Mouse (Mus musculus) thymus, adult 2 months (tissue): ENCODE results near the gene Tmem26. TPM values are rescaled to one million over a fixed set of nuclear protein-coding genes. Genes with fewer than 3 reads are reported as not detected.

Source experiments
- DNase-seq: peaks from one replicate; pipeline ENCODE4 v3.0.0; 2021
- H3K27ac ChIP-seq: fragments of 200-500 bp; 2 replicates; pipeline ENCODE4 v1.5.1; 2012; ENCODE audit warnings: low read length, control low read depth; ENCODE audit not compliant: control insufficient read depth, insufficient read depth
- H3K27me3 ChIP-seq: fragments of 200-500 bp; 2 replicates; pipeline ENCODE4 v1.6.1; 2012; ENCODE audit warnings: mild to moderate bottlenecking, low read length, moderate library complexity, mixed read lengths; ENCODE audit not compliant: control insufficient read depth, insufficient read depth
- H3K36me3 ChIP-seq: fragments of 200-500 bp; 2 replicates; pipeline ENCODE4 v1.6.1; 2012; ENCODE audit warnings: mild to moderate bottlenecking, low read length, moderate library complexity; ENCODE audit not compliant: control insufficient read depth, insufficient read depth
- H3K4me1 ChIP-seq: fragments of 200-500 bp; replicated peaks from 2 replicates; pipeline ENCODE4 v1.6.1; 2012; ENCODE audit warnings: low read length; ENCODE audit not compliant: control insufficient read depth, insufficient read depth
- H3K4me3 ChIP-seq: fragments of 200-500 bp; 2 replicates; pipeline ENCODE4 v1.5.1; 2012; ENCODE audit warnings: mild to moderate bottlenecking, low read length, control low read depth, moderate library complexity; ENCODE audit not compliant: control insufficient read depth, insufficient read depth
- CTCF ChIP-seq: fragments of 200-500 bp; IDR thresholded peaks from 2 replicates; pipeline ENCODE4 v1.5.1; 2012; ENCODE audit warnings: mild to moderate bottlenecking, control low read depth, low read length, moderate library complexity, borderline replicate concordance; ENCODE audit not compliant: control insufficient read depth, poor library complexity, insufficient read depth; ENCODE audit errors: extremely low read depth
- POLR2A ChIP-seq: fragments of 200-500 bp; IDR thresholded peaks from 2 replicates; pipeline ENCODE4 v1.6.1; 2012; ENCODE audit warnings: mild to moderate bottlenecking, low read length, control low read depth, moderate library complexity; ENCODE audit not compliant: control insufficient read depth, poor library complexity, insufficient read depth; ENCODE audit errors: extremely low read depth
- WGBS: fragments of 180-500 bp; shearing (Covaris S2); methylation state at CpG from one replicate; pipeline ENCODE4 v1.1.7; 2018; 5-methylcytosine and 5-hydroxymethylcytosine counted together
- polyA plus RNA-seq: library from polyadenylated mRNA; depleted of rRNA; stranded (reverse); fragments of >200 nt; gene quantifications from 2 replicates; pipeline ENCODE4 v1.2.3, GENCODE M21; 2012

Gene Tmem26
- polyA plus RNA-seq, 1 experiment, result 4.4 TPM

DNA sequence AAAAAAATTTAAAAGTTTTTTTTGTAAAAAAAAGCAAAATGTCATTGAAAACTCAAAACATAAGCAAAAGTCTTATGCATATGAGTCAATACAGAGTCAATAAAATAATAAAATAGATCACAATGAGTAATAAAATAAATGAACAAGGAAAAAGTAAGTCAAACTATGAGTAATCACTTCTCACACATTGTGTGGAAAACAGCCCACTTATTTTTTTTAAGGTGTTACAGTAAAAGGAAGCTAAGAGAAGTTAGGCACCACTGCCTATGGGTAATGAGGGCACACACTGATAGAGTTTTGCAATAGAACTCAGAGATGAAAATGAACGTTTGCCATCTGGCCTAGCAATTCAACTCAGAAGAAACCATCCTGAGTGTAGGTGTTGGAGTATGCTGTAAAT lies 61.0 kb downstream of the Tmem26 start:
- Histone ChIP-seq H3K4me1 (no peaks in the 10 kb centered on the region), H3K27me3 (no peaks in the 10 kb centered on the region), H3K36me3 (no peaks in the 10 kb centered on the region), H3K27ac (no peak overlapping the region), H3K4me3 (no peak overlapping the region)
- 86% methylated on average over 1 of the region's 1 CpGs for WGBS
- no peak for TF ChIP-seq POLR2A
- no peak for TF ChIP-seq CTCF
- no peak for DNase-seq

DNA sequence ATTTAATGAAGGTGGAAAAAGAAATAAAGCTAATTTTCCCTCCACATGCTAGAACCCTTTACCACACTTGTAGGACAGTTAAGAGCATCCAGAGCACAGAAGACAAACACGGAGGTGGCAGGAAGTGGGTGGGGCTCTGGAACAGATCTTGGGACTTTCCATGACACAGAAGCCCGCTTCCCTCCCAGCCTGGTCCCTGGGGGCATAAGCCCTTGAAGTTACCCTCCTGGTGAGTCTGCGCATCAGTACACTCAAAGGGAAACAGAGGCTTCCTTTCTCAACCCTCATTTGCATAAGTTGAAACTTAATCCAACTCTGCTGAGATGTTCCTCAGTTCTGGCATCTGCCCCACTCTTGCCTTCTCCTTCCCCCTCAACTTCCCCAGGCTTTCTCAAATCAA lies 72.0 kb downstream of the Tmem26 start:
- no peak for TF ChIP-seq CTCF
- no peak for TF ChIP-seq POLR2A
- Histone ChIP-seq H3K27ac (no peak overlapping the region), H3K4me3 (no peak overlapping the region), H3K4me1 (no peaks in the 10 kb centered on the region; the same call in 1 of the 2 replicates), H3K36me3 (no peaks in the 10 kb centered on the region), H3K27me3 (no peaks in the 10 kb centered on the region)
- no peak for DNase-seq
- 24% methylated on average over 3 of the region's 3 CpGs for WGBS

DNA sequence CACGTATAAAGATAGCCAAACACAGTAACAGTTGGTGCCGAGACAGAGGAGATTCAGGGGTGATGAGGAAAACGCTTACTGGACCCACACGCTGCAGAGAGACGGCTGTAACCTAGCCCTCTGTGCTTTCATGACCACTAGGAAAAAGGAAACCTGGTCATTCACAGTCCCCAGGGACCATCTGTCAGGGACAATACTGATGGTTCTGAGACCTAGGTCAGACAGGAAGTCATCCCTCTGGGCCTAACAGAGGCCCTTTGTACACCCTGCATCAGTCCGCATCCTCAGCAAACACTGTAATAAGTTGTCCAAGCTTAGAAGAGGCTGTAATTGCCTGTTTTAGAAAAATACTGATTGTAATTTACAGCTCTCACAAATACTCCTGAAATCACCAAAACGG lies 76.4 kb downstream of the Tmem26 start:
- Histone ChIP-seq H3K27me3 (no peaks in the 10 kb centered on the region), H3K4me1 (no peaks in the 10 kb centered on the region; the same call in 1 of the 2 replicates), H3K4me3 (no peak overlapping the region), H3K36me3 (no peaks in the 10 kb centered on the region), H3K27ac (no peak overlapping the region)
- WGBS, result 96% methylated on average over 7 of the region's 7 CpGs
- TF ChIP-seq CTCF (no peak), POLR2A (no peak)
- no peak for DNase-seq

DNA sequence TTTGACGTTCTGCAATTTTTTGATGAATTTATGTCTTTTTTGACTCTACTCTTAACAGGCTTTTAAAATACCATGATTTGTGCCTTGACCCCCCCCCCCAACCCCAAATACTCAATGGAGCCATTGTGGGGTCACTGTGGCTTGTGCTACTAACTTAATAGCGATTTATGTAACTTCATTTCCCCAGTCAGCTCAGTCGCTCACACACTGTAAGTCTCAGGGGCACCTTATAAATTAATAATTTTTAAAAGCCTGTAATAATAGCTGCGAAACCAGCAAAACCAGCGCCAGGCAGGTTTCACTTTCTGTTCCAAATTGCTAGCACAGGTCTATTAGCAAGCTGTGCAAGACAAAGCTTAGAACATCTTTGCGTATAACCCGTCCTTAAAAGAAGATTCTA lies 76.9 kb downstream of the Tmem26 start:
- 89% methylated on average over 7 of the region's 7 CpGs for WGBS
- Histone ChIP-seq H3K4me3 (no peak overlapping the region), H3K36me3 (no peaks in the 10 kb centered on the region), H3K4me1 (no peaks in the 10 kb centered on the region; the same call in 1 of the 2 replicates), H3K27me3 (no peaks in the 10 kb centered on the region), H3K27ac (no peak overlapping the region)
- TF ChIP-seq POLR2A (no peak), CTCF (no peak)
- DNase-seq, result no peak

DNA sequence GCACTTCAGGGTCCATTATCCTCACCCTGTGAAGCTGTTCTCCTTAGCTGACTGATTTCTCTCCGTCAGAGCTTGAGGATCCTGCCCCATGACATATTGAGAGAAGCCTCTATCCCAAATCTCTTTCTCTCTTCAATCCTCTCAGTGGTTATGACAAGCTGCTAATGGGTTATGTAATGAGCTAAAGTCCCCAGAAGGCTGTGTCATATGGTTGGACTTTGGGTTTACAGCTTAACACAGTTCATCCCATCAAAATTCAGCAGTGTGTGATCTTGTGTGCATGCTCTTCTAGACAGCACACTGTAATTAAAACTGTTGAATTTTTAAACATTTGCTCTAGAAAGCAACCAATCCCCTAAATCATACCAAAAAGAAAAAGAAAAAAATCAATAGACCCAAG lies 82.9 kb downstream of the Tmem26 start:
- 93% methylated on average over 1 of the region's 1 CpGs for WGBS
- Histone ChIP-seq H3K36me3 (no peaks in the 10 kb centered on the region), H3K27ac (no peak overlapping the region), H3K4me1 (no peaks in the 10 kb centered on the region), H3K27me3 (no peaks in the 10 kb centered on the region), H3K4me3 (no peak overlapping the region)
- TF ChIP-seq POLR2A (no peak), CTCF (no peak)
- no peak for DNase-seq

DNA sequence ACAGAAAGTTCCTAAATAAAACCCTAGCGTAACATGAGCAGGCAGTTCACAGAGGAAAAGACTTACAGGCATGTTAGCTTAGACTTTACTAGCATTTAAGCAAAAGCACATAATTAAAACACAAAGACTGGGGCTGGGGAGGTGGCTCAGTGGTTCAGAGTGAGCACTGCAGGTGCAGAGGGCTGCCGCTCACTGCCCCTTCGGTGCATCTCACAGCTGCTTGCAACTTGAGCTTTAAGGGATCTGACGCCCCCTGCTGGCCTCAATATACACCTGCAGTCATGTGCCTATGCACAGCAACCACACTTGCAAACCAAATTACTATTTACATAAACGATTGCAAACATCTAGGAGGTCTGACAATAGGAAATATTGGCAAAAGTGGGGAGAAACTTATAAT lies 87.5 kb downstream of the Tmem26 start:
- no peaks in the 10 kb centered on the region for H3K36me3 ChIP-seq
- no peak for DNase-seq
- H3K4me1 ChIP-seq, result no peaks in the 10 kb centered on the region
- H3K27ac ChIP-seq, result no peak overlapping the region
- TF ChIP-seq CTCF (no peak), POLR2A (no peak)
- no peaks in the 10 kb centered on the region for H3K27me3 ChIP-seq
- no peak overlapping the region for H3K4me3 ChIP-seq
- 92% methylated on average over 5 of the region's 5 CpGs for WGBS

DNA sequence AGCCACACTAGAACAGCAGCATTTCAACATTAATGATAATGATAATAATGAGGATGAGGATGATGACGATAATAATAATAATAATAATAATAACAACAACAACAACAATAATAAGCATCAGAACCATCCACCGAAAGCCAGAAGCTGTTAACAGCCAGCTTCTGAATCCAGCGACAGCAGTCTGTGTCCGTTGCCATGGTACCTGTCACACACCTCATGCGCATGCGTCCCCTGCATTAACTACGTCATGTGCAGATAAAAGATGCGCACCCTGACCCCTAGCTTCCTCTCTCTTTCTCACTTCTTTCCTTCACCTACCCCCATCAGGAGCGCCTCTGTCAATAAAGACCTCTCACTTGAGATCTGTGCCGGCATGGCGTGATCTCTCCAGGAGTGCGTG lies 89.3 kb downstream of the Tmem26 start:
- DNase-seq, result no peak
- H3K4me3 ChIP-seq, result no peak overlapping the region
- H3K4me1 ChIP-seq, result no peaks in the 10 kb centered on the region
- H3K27ac ChIP-seq, result no peak overlapping the region
- 96% methylated on average over 12 of the region's 12 CpGs for WGBS
- no peak for TF ChIP-seq CTCF
- TF ChIP-seq POLR2A, result no peak
- H3K36me3 ChIP-seq, result no peaks in the 10 kb centered on the region
- no peaks in the 10 kb centered on the region for H3K27me3 ChIP-seq
